Mouse (Mus musculus) stomach, postnatal 0 days (tissue): Measurements from ENCODE around the gene Srd5a3.

ENCODE experiments used
- CTCF ChIP-seq: IDR thresholded peaks from 2 replicates; pipeline ENCODE4 v1.5.1; 2016; ENCODE audit warnings: antibody characterized with exemption, low read depth, mild to moderate bottlenecking, moderate library complexity
- EP300 ChIP-seq: optimal IDR thresholded peaks from 2 replicates; pipeline ENCODE3; 2016; ENCODE audit warnings: antibody characterized with exemption

DNA sequence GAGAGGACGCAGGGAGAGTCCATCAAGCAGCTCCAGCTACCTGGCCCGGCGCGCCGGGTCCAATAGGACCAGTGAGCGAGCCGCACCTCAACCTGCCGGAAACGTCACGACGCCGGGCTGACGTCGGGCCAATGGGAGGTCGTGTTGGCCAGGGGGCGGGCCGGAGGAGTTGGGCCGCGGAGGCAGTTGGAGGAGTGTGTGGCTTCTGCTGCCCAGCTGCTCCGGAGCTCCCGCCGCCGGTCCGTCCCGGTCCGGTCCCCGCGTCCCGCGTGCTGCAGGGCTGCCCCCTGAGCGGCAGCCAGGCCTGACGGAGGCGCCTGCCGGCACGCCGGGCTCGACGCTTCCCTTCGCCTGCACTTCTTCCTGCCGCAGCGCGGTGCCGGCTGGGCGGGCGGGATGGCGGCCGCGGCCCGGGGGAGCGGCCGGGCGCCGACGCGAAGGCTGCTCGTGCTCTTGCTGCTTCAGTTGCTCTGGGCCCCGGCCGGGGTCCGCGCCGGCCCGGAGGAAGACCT, 43.7 kb downstream of the Srd5a3 start, which contains the start of gene Tmem165:
- TF ChIP-seq CTCF: no peak
- no peak for TF ChIP-seq EP300
